Mouse (Mus musculus) neural tube, embryonic 13.5 days (tissue): Measurements from ENCODE around the gene Acacb. TPM values are rescaled to one million over a fixed set of nuclear protein-coding genes. Genes with fewer than 3 reads are reported as not detected.
A peak's percentile ranks its signal among the peaks of the same experiment; 100 is the strongest.

Experiments
- ATAC-seq: fragments of 200-750 bp; cut with Nextera tagmentation; 2 replicates; pipeline ENCODE4 v1.8.0; 2017; ENCODE audit warnings: low read depth, mild to moderate bottlenecking, moderate TSS enrichment, moderate library complexity
- H3K27ac ChIP-seq: fragments of 300-500 bp; sonication (generic); replicated peaks from 2 replicates; pipeline ENCODE4 v1.5.1; 2015; ENCODE audit warnings: moderate library complexity, mild to moderate bottlenecking, inconsistent platforms
- H3K27me3 ChIP-seq: fragments of 300-500 bp; sonication (generic); 2 replicates; pipeline ENCODE4 v1.6.1; 2015; ENCODE audit warnings: mild to moderate bottlenecking, inconsistent platforms
- H3K36me3 ChIP-seq: fragments of 300-500 bp; sonication (generic); 2 replicates; pipeline ENCODE4 v1.6.1; 2015; ENCODE audit warnings: mild to moderate bottlenecking, inconsistent platforms
- H3K4me1 ChIP-seq: fragments of 300-500 bp; sonication (generic); replicated peaks from 2 replicates; pipeline ENCODE4 v1.6.1; 2015; ENCODE audit warnings: inconsistent platforms
- H3K4me2 ChIP-seq: fragments of 300-500 bp; sonication (generic); 2 replicates; pipeline ENCODE4 v1.6.1; 2015; ENCODE audit warnings: inconsistent platforms, mild to moderate bottlenecking, moderate library complexity
- H3K4me3 ChIP-seq: fragments of 300-500 bp; sonication (generic); 2 replicates; pipeline ENCODE4 v1.5.1; 2015; ENCODE audit warnings: mild to moderate bottlenecking, inconsistent platforms
- H3K9ac ChIP-seq: fragments of 300-500 bp; sonication (generic); 2 replicates; pipeline ENCODE4 v1.6.1; 2015; ENCODE audit warnings: moderate library complexity, mild to moderate bottlenecking, inconsistent platforms
- H3K9me3 ChIP-seq: fragments of 300-500 bp; sonication (generic); 2 replicates; pipeline ENCODE4 v1.6.1; 2016; ENCODE audit warnings: inconsistent platforms
- WGBS: fragments of 180-500 bp; shearing (Covaris S2); methylation state at CpG from one replicate; pipeline ENCODE4 v1.1.7; 2015; 5-methylcytosine and 5-hydroxymethylcytosine counted together
- polyA plus RNA-seq: library from polyadenylated mRNA; unstranded; fragments of >200 nt; fragmentation: Nextera tagmentation; extraction: Ambion mirVana; gene quantifications from 2 replicates; pipeline ENCODE4 v1.2.1, GENCODE M21; 2015

Acacb gene
- polyA plus RNA-seq, 1 experiment from 2014 or later = 3.1 TPM

DNA sequence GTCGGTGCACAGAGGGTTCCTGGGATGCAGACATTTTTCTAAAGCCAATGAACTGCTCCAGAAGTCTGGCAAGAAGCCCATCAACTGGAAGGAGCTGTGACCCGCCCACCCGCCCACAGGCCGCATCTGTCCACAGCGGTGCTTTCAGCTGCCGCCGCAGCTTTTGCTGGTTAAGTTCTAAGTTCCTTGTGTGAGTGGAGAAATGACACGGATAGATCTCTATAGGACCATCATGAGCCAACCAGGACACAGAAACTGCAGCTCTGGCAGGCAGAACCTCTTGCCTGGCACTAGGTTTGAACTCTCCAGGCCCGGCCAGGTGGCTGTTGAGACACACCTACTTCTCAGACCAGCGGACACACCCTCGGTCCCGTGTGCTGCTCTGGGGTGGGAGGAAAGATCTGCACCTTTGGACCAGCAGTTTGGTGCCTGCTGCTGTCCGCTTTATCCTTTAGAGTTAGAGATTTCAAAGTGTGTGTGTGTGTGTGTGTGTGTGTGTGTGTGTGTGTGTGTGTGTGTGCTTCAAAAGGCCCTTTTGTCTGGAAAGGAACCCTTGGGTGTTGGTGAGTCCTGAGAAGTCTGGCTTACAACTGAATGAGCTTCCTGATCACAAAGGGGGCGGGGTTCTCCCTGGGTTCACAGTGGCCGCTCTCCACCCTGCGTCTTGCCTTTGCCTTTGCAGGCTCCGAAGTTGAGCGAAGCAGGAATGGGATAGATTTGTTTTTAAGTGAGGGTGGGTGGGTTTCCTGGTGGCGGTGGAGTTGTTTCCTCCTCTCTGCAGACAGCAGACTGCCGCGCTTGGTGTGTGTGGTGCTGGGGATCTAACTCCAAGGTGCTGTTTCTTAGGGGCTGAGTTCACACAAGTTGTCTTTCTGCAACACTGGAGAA is 7.8 kb upstream of the Acacb start:
- WGBS = 55% methylated on average over 21 of the region's 21 CpGs
- H3K4me2 ChIP-seq = peak overlapping the region; percentile 34
- ATAC-seq = peak; percentile 70
- no peaks in the 10 kb centered on the region for H3K27me3 ChIP-seq
- H3K27ac ChIP-seq = peak overlapping the region; percentile 84
- no peaks in the 10 kb centered on the region for H3K36me3 ChIP-seq
- H3K4me3 ChIP-seq = no peak overlapping the region
- no peaks in the 10 kb centered on the region for H3K9me3 ChIP-seq
- peaks cover 31% of the 10 kb centered on the region for H3K4me1 ChIP-seq
- H3K9ac ChIP-seq = no peak overlapping the region

GRCm38 (mm10) chr5:114139175-114139574 is 7.2 kb upstream of the Acacb start:
- peak overlapping the region; percentile 34 for H3K4me2 ChIP-seq
- peaks cover 31% of the 10 kb centered on the region for H3K4me1 ChIP-seq
- no peak overlapping the region for H3K4me3 ChIP-seq
- H3K9me3 ChIP-seq = no peaks in the 10 kb centered on the region
- ATAC-seq = peak; percentile 84
- 9% methylated on average over 9 of the region's 9 CpGs for WGBS
- no peak overlapping the region for H3K9ac ChIP-seq
- H3K27me3 ChIP-seq = no peaks in the 10 kb centered on the region
- peak overlapping the region; percentile 84 for H3K27ac ChIP-seq
- H3K36me3 ChIP-seq = no peaks in the 10 kb centered on the region

GRCm38 (mm10) chr5:114147043-114147972 is 973 bp downstream of the Acacb start:
- Histone ChIP-seq H3K9me3 (no peaks in the 10 kb centered on the region), H3K27ac (0 out of 2 replicates have a peak overlapping the region, but pooled peaks have one; percentile 61), H3K4me1 (peaks cover 12% of the 10 kb centered on the region), H3K4me2 (no peak overlapping the region), H3K4me3 (no peak overlapping the region), H3K36me3 (no peaks in the 10 kb centered on the region), H3K9ac (no peak overlapping the region), H3K27me3 (no peaks in the 10 kb centered on the region)
- no peak for ATAC-seq
- WGBS = 86% methylated on average over 14 of the region's 14 CpGs

DNA sequence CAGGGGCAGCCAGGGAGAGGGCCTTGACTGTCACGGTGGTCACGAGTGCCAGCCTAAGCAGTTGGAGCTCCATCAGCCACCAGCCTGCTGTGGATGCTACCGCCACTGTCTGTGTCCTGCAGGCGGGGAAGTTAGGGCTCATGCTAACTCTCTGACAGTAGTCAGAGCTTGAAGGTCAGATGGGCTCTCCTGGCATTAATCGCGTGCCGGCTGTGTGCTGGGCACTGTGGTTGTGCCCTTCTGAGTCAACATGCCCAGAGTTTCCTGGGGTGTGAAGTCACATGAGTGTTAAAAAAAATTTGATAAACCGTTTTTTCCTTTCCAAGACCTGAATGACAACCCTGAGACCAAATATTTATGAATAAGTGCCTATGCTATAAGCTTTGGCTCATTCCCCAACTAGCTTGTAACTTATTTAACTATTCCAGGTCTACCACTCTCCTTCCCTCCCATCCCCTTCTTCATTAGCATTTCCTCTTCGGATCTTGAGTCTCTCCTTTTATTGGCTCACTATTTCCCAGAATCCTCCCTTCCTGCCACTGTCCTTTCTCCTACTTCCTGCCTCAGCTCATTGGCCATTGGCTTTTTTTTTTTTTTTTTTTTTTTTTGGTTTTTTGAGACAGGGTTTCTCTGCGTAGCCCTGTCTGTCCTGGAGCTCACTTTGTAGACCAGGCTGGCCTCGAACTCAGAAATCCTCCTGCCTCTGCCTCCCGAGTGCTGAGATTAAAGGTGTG is 6.2 kb downstream of the Acacb start:
- H3K9me3 ChIP-seq = no peaks in the 10 kb centered on the region
- no peak for ATAC-seq
- no peak overlapping the region for H3K27ac ChIP-seq
- no peak overlapping the region for H3K9ac ChIP-seq
- H3K4me1 ChIP-seq = no peaks in the 10 kb centered on the region
- no peaks in the 10 kb centered on the region for H3K36me3 ChIP-seq
- H3K27me3 ChIP-seq = no peaks in the 10 kb centered on the region
- 85% methylated on average over 12 of the region's 12 CpGs for WGBS
- no peak overlapping the region for H3K4me2 ChIP-seq
- H3K4me3 ChIP-seq = no peak overlapping the region

DNA sequence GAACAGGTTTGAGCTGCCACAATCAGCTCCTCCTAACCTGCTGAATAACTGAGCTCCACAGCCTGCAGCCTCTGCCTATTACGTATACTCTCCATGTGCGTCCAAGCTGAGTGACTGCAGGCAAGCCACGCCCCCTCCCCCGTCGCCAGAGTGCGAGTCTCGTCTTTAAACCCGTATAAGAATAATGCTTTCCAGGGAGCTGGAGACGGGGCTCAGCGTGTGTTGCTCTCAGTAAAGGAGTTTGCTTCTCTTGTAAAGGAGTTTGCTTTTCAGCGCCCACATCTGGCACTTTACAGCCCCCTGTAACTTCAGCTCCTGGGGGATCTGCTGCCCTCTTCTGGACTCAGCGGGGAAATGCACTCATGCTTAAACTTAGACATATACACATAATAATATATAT is 7.2 kb downstream of the Acacb start:
- no peaks in the 10 kb centered on the region for H3K36me3 ChIP-seq
- H3K9me3 ChIP-seq = no peaks in the 10 kb centered on the region
- no peaks in the 10 kb centered on the region for H3K4me1 ChIP-seq
- WGBS = 4% methylated on average over 12 of the region's 12 CpGs
- peak overlapping the region; percentile 36; the same call in 1 of the 2 replicates for H3K4me2 ChIP-seq
- no peak for ATAC-seq
- H3K27ac ChIP-seq = no peak overlapping the region
- no peak overlapping the region for H3K9ac ChIP-seq
- H3K27me3 ChIP-seq = no peaks in the 10 kb centered on the region
- peak overlapping the region; percentile 19 for H3K4me3 ChIP-seq

DNA sequence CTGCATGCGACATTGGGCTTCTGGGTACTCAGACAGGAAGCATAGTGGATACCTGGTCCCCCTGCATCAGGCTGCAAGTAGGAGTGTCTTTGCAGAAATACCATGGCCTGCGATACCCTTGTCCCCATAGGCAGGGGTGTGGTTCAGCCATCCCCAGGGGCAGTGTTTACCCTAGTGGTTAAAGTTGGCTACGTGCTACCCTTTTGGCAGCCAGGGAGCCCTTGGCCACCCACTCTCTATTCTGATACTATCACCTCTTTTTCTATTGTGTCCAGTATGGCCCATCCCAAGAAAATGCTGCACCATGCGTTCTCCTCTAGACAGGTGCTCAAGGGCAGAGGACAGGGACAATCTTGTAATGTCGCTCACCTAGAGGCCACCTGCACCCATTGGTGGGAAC is 8.4 kb downstream of the Acacb start:
- Histone ChIP-seq H3K4me1 (no peaks in the 10 kb centered on the region), H3K4me3 (no peak overlapping the region), H3K27me3 (no peaks in the 10 kb centered on the region), H3K4me2 (no peak overlapping the region), H3K9me3 (no peaks in the 10 kb centered on the region), H3K36me3 (no peaks in the 10 kb centered on the region), H3K9ac (no peak overlapping the region), H3K27ac (no peak overlapping the region)
- no peak for ATAC-seq
- 85% methylated on average over 5 of the region's 5 CpGs for WGBS

- Histone ChIP-seq H3K4me3 (no peak overlapping the region), H3K9ac (no peak overlapping the region), H3K4me1 (no peaks in the 10 kb centered on the region), H3K9me3 (no peaks in the 10 kb centered on the region), H3K4me2 (no peak overlapping the region), H3K27ac (no peak overlapping the region), H3K36me3 (no peaks in the 10 kb centered on the region), H3K27me3 (no peaks in the 10 kb centered on the region)
- 68% methylated on average over 9 of the region's 9 CpGs for WGBS
- ATAC-seq = no peak
Measured at GRCm38 (mm10) chr5:114155168-114155933, 9.0 kb downstream of the Acacb start.

GRCm38 (mm10) chr5:114157236-114157635 is 10.9 kb downstream of the Acacb start:
- ATAC-seq = no peak
- Histone ChIP-seq H3K27ac (no peak overlapping the region), H3K27me3 (no peaks in the 10 kb centered on the region), H3K4me2 (no peak overlapping the region), H3K36me3 (no peaks in the 10 kb centered on the region), H3K9me3 (no peaks in the 10 kb centered on the region), H3K9ac (no peak overlapping the region), H3K4me3 (no peak overlapping the region), H3K4me1 (no peaks in the 10 kb centered on the region)
- WGBS = 44% methylated on average over 7 of the region's 7 CpGs

DNA sequence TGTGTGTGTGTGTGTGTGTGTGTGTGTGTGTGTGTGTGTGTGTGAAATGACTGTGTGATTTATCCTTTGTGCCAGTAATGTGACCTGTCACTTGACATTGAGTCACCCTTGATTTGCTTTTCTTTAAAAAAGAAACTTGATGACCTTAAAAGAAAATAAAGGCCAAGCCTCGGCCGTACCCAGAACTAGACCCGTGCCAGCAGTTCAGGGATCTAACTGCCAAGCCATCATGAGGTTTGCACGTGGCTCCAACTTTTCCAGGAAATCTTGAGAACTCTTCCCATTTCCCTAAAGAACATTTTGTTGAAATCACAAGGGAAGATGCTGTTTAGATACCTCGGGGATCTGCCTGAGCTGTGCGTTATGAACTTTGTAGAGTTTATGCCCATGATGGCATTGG is 15.1 kb downstream of the Acacb start:
- no peak overlapping the region for H3K27ac ChIP-seq
- ATAC-seq = no peak
- WGBS = 85% methylated on average over 6 of the region's 6 CpGs
- H3K4me1 ChIP-seq = no peaks in the 10 kb centered on the region; the same call in 1 of the 2 replicates
- no peaks in the 10 kb centered on the region for H3K27me3 ChIP-seq
- H3K9me3 ChIP-seq = no peaks in the 10 kb centered on the region
- no peaks in the 10 kb centered on the region for H3K36me3 ChIP-seq
- H3K4me3 ChIP-seq = no peak overlapping the region
- H3K4me2 ChIP-seq = no peak overlapping the region
- no peak overlapping the region for H3K9ac ChIP-seq

DNA sequence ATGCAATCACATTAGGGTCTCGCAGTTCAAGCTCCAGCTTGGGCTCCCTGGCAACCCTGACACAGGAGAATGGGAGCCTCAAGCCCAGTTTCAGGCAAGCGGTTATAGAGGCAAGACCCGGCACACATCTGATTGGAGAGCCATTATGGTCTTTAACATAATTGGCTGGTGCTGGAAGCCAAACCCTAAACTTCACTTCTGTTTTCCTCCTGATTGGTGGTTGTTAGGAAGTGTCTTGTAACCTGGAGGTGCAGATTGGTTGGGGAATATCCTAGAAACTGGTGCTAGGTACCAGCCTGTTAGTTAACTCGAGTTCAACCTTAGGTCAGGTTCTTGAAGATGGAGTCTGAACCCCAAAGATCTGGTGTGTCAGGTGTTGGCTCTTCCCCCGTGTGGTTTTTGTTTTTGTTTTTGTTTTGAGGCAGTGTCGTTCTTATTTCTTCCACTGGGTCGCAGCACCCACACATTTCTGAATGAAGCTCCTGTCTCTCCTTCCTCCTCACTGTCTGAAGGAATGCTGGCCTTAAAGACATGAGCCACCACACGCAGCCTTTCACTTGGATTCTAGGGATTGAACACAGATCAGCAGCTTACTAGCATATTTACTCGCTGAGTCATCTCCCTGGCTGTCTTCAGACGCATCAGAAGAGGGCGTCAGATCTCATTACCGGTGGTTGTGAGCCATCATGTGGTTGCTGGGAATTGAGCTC is 15.9 kb downstream of the Acacb start:
- ATAC-seq = no peak
- H3K4me3 ChIP-seq = no peak overlapping the region
- H3K4me1 ChIP-seq = no peaks in the 10 kb centered on the region; the same call in 1 of the 2 replicates
- H3K27me3 ChIP-seq = no peaks in the 10 kb centered on the region
- no peak overlapping the region for H3K4me2 ChIP-seq
- WGBS = 58% methylated on average over 12 of the region's 12 CpGs
- no peaks in the 10 kb centered on the region for H3K36me3 ChIP-seq
- H3K27ac ChIP-seq = no peak overlapping the region
- H3K9me3 ChIP-seq = no peaks in the 10 kb centered on the region
- no peak overlapping the region for H3K9ac ChIP-seq
